Mouse (Mus musculus): ENCODE results near the gene Crybb3. TPM values are rescaled to one million over a fixed set of nuclear protein-coding genes. Genes with fewer than 3 reads are reported as not detected.

Gene Crybb3
- polyA plus RNA-seq, 1 experiment: 3.2 TPM

GRCm38 (mm10) chr5:113041567-113042071 is 39.8 kb downstream of the Crybb3 start:
- WGBS: 2% methylated on average over 5 of the region's 5 CpGs
- Histone ChIP-seq H3K4me1 (ENCODE audit: control insufficient read depth, insufficient read depth, low read length) (peaks cover 44% of the 10 kb centered on the region), H3K27ac (ENCODE audit: insufficient read depth, low read length) (peak overlapping the region; percentile 90), H3K27me3 (ENCODE audit: control insufficient read depth, insufficient read depth, low read length) (no peaks in the 10 kb centered on the region), H3K4me3 (replicated peaks; ENCODE audit: insufficient read depth, low read depth, low read length) (no peak overlapping the region)
- no peak for TF ChIP-seq CTCF (IDR thresholded peaks at IDR 0.05; ENCODE audit: borderline replicate concordance, insufficient read depth, low read depth, low read length)
- no peak for TF ChIP-seq POLR2A (IDR thresholded peaks at IDR 0.05; ENCODE audit: borderline replicate concordance, insufficient read depth, low read length)
- peak; percentile 95 to 98 for DNase-seq

GRCm38 (mm10) chr5:113040776-113041175 is 40.6 kb downstream of the Crybb3 start:
- H3K4me3 ChIP-seq (replicated peaks; ENCODE audit: insufficient read depth, low read depth, low read length): no peak overlapping the region
- peaks cover 48% of the 10 kb centered on the region for H3K4me1 ChIP-seq (ENCODE audit: control insufficient read depth, insufficient read depth, low read length)
- H3K27ac ChIP-seq (ENCODE audit: insufficient read depth, low read length): peak overlapping the region; percentile 90
- 19% methylated on average over 6 of the region's 6 CpGs for WGBS
- DNase-seq: peak; percentile 45 to 58
- H3K27me3 ChIP-seq (ENCODE audit: control insufficient read depth, insufficient read depth, low read length): no peaks in the 10 kb centered on the region
- TF ChIP-seq CTCF (IDR thresholded peaks at IDR 0.05; ENCODE audit: borderline replicate concordance, insufficient read depth, low read depth, low read length) (no peak), POLR2A (IDR thresholded peaks at IDR 0.05; ENCODE audit: borderline replicate concordance, insufficient read depth, low read length) (no peak)

- Histone ChIP-seq H3K27ac (ENCODE audit: insufficient read depth, low read length) (no peak overlapping the region), H3K4me1 (ENCODE audit: control insufficient read depth, insufficient read depth, low read length) (peaks cover 44% of the 10 kb centered on the region), H3K4me3 (replicated peaks; ENCODE audit: insufficient read depth, low read depth, low read length) (no peak overlapping the region), H3K27me3 (ENCODE audit: control insufficient read depth, insufficient read depth, low read length) (no peaks in the 10 kb centered on the region)
- 75% methylated on average over 6 of the region's 6 CpGs for WGBS
- no peak for DNase-seq
- no peak for TF ChIP-seq CTCF (IDR thresholded peaks at IDR 0.05; ENCODE audit: borderline replicate concordance, insufficient read depth, low read depth, low read length)
- TF ChIP-seq POLR2A (IDR thresholded peaks at IDR 0.05; ENCODE audit: borderline replicate concordance, insufficient read depth, low read length): no peak
Observed at GRCm38 (mm10) chr5:113038601-113039000, 42.8 kb downstream of the Crybb3 start.

GRCm38 (mm10) chr5:113035094-113036047 is 46.0 kb downstream of the Crybb3 start:
- no peak overlapping the region for H3K27ac ChIP-seq (ENCODE audit: insufficient read depth, low read length)
- 31% methylated on average over 10 of the region's 10 CpGs for WGBS
- peaks cover 26% of the 10 kb centered on the region for H3K4me1 ChIP-seq (ENCODE audit: control insufficient read depth, insufficient read depth, low read length)
- no peak overlapping the region for H3K4me3 ChIP-seq (replicated peaks; ENCODE audit: insufficient read depth, low read depth, low read length)
- H3K27me3 ChIP-seq (ENCODE audit: control insufficient read depth, insufficient read depth, low read length): no peaks in the 10 kb centered on the region
- TF ChIP-seq POLR2A (IDR thresholded peaks at IDR 0.05; ENCODE audit: borderline replicate concordance, insufficient read depth, low read length) (no peak), CTCF (IDR thresholded peaks at IDR 0.05; ENCODE audit: borderline replicate concordance, insufficient read depth, low read depth, low read length) (no peak)
- DNase-seq: no peak

- H3K4me3 ChIP-seq (replicated peaks; ENCODE audit: insufficient read depth, low read depth, low read length): no peak overlapping the region
- TF ChIP-seq POLR2A (IDR thresholded peaks at IDR 0.05; ENCODE audit: borderline replicate concordance, insufficient read depth, low read length) (no peak), CTCF (IDR thresholded peaks at IDR 0.05; ENCODE audit: borderline replicate concordance, insufficient read depth, low read depth, low read length) (no peak)
- WGBS: 19% methylated on average over 15 of the region's 15 CpGs
- peaks cover 20% of the 10 kb centered on the region for H3K4me1 ChIP-seq (ENCODE audit: control insufficient read depth, insufficient read depth, low read length)
- H3K27ac ChIP-seq (ENCODE audit: insufficient read depth, low read length): no peak overlapping the region
- no peak for DNase-seq
- no peaks in the 10 kb centered on the region for H3K27me3 ChIP-seq (ENCODE audit: control insufficient read depth, insufficient read depth, low read length)
Observed at GRCm38 (mm10) chr5:113031201-113031754, 50.1 kb downstream of the Crybb3 start.

GRCm38 (mm10) chr5:113030082-113030481 is 51.3 kb downstream of the Crybb3 start:
- H3K4me3 ChIP-seq (replicated peaks; ENCODE audit: insufficient read depth, low read depth, low read length): no peak overlapping the region
- no peak for DNase-seq
- WGBS: 36% methylated on average over 3 of the region's 3 CpGs
- peaks cover 11% of the 10 kb centered on the region for H3K4me1 ChIP-seq (ENCODE audit: control insufficient read depth, insufficient read depth, low read length)
- TF ChIP-seq POLR2A (IDR thresholded peaks at IDR 0.05; ENCODE audit: borderline replicate concordance, insufficient read depth, low read length): no peak
- TF ChIP-seq CTCF (IDR thresholded peaks at IDR 0.05; ENCODE audit: borderline replicate concordance, insufficient read depth, low read depth, low read length): no peak
- H3K27ac ChIP-seq (ENCODE audit: insufficient read depth, low read length): no peak overlapping the region
- H3K27me3 ChIP-seq (ENCODE audit: control insufficient read depth, insufficient read depth, low read length): no peaks in the 10 kb centered on the region

- no peak for TF ChIP-seq POLR2A (IDR thresholded peaks at IDR 0.05; ENCODE audit: borderline replicate concordance, insufficient read depth, low read length)
- no peak for TF ChIP-seq CTCF (IDR thresholded peaks at IDR 0.05; ENCODE audit: borderline replicate concordance, insufficient read depth, low read depth, low read length)
- peaks cover 17% of the 10 kb centered on the region for H3K4me1 ChIP-seq (ENCODE audit: control insufficient read depth, insufficient read depth, low read length)
- H3K4me3 ChIP-seq (replicated peaks; ENCODE audit: insufficient read depth, low read depth, low read length): no peak overlapping the region
- 96% methylated on average over 5 of the region's 5 CpGs for whole genome bisulfite sequencing
- no peak for DNase-seq
- no peaks in the 10 kb centered on the region for H3K27me3 ChIP-seq (ENCODE audit: control insufficient read depth, insufficient read depth, low read length)
- H3K27ac ChIP-seq (ENCODE audit: insufficient read depth, low read length): no peak overlapping the region
Observed at GRCm38 (mm10) chr5:113026706-113027105, 54.7 kb downstream of the Crybb3 start.

Other genes with a start within 250 kb of the Crybb3 start
- 0.55 and 0.69 TPM in 2 replicates for gene Myo18b, start 185.2 kb downstream of the Crybb3 start, polyA plus RNA-seq (2012; rRNA removed)
- 58.0 and 66.0 TPM in 2 replicates for gene Grk3, start 65.8 kb downstream of the Crybb3 start, polyA plus RNA-seq (2012; rRNA removed)
- not detected in 2 replicates for gene Crybb2, start 11.5 kb downstream of the Crybb3 start, polyA plus RNA-seq (2012; rRNA removed)
- 4.9 and 5.2 TPM in 2 replicates for gene 2900026A02Rik, start 139.7 kb upstream of the Crybb3 start, polyA plus RNA-seq (2012; rRNA removed)
- 0.10 and 0.18 TPM in 2 replicates for gene Tmem211, start 145.3 kb upstream of the Crybb3 start, polyA plus RNA-seq (2012; rRNA removed)
- gene Sgsm1, start 229.2 kb upstream of the Crybb3 start, polyA plus RNA-seq (2012; rRNA removed): 73.9 and 77.7 TPM in 2 replicates